Mouse (Mus musculus) limb, embryonic 14.5 days (tissue): ENCODE measurements around the gene Garnl3. TPM values are rescaled to one million over a fixed set of nuclear protein-coding genes. Genes with fewer than 3 reads are reported as not detected.

Source experiments
- ATAC-seq: fragments of 200-750 bp; cut with Nextera tagmentation; 2 replicates; pipeline ENCODE4 v1.8.0; 2017; ENCODE audit warnings: low read depth, moderate number of reproducible peaks, moderate TSS enrichment; ENCODE audit not compliant: low FRiP score
- DNase-seq: peaks from one replicate; pipeline ENCODE4 v3.0.0-alpha.2; 2015; ENCODE audit warnings: low spot score
- H3K27ac ChIP-seq: fragments of 300-500 bp; sonication (generic); replicated peaks from 2 replicates; pipeline ENCODE4 v1.5.1; 2014; ENCODE audit warnings: low read depth, mild to moderate bottlenecking, low read length, moderate library complexity, mixed read lengths
- H3K27me3 ChIP-seq: fragments of 300-500 bp; sonication (generic); 2 replicates; pipeline ENCODE4 v1.6.1; 2014; ENCODE audit warnings: low read length, mixed read lengths; ENCODE audit not compliant: control insufficient read depth, insufficient read depth
- H3K36me3 ChIP-seq: fragments of 300-500 bp; sonication (generic); 2 replicates; pipeline ENCODE4 v1.6.1; 2014; ENCODE audit warnings: mild to moderate bottlenecking, low read length, moderate library complexity, mixed read lengths; ENCODE audit not compliant: control insufficient read depth, insufficient read depth
- H3K4me1 ChIP-seq: fragments of 300-500 bp; sonication (generic); 2 replicates; pipeline ENCODE4 v1.6.1; 2014; ENCODE audit warnings: antibody characterized with exemption, low read length, mixed read lengths; ENCODE audit not compliant: control insufficient read depth, insufficient read depth
- H3K4me2 ChIP-seq: fragments of 300-500 bp; sonication (generic); replicated peaks from 2 replicates; pipeline ENCODE4 v1.6.1; 2014; ENCODE audit warnings: low read depth, mild to moderate bottlenecking, low read length, moderate library complexity; ENCODE audit not compliant: severe bottlenecking
- H3K4me3 ChIP-seq: fragments of 300-500 bp; sonication (generic); replicated peaks from 2 replicates; pipeline ENCODE4 v1.5.1; 2014; ENCODE audit warnings: low read length
- H3K9ac ChIP-seq: fragments of 300-500 bp; sonication (generic); 2 replicates; pipeline ENCODE4 v1.6.1; 2014; ENCODE audit warnings: mild to moderate bottlenecking, low read depth, low read length, moderate library complexity; ENCODE audit not compliant: severe bottlenecking
- H3K9me3 ChIP-seq: fragments of 300-500 bp; sonication (generic); 2 replicates; pipeline ENCODE4 v1.6.1; 2016; ENCODE audit warnings: low read length; ENCODE audit not compliant: control insufficient read depth
- POLR2A ChIP-seq: fragments of 200-500 bp; IDR thresholded peaks from 2 replicates; pipeline ENCODE4 v1.8.0; 2012; ENCODE audit warnings: inconsistent platforms, mild to moderate bottlenecking, moderate library complexity, borderline replicate concordance; ENCODE audit not compliant: insufficient read depth, insufficient read length; ENCODE audit errors: extremely low read depth
- whole genome bisulfite sequencing: fragments of 180-500 bp; shearing (Covaris S2); extraction: QIAGEN DNeasy Blood & Tissue Kit; methylation state at CpG from one replicate; pipeline ENCODE4 v1.1.7; 2014; 5-methylcytosine and 5-hydroxymethylcytosine counted together
- polyA plus RNA-seq, 2 experiments: library from polyadenylated mRNA; depleted of rRNA in 1 of 2; stranded (reverse) in 1 of 2; unstranded in 1 of 2; fragments of >200 nt; fragmentation: Nextera tagmentation in 1 of 2; extraction: Ambion mirVana in 1 of 2; gene quantifications; 2 replicates each; pipeline versions ENCODE4 v1.2.1 to v1.2.3; 2012 to 2014

Garnl3 gene
- polyA plus RNA-seq, 2 experiments = 9.6 to 10.1 TPM

DNA sequence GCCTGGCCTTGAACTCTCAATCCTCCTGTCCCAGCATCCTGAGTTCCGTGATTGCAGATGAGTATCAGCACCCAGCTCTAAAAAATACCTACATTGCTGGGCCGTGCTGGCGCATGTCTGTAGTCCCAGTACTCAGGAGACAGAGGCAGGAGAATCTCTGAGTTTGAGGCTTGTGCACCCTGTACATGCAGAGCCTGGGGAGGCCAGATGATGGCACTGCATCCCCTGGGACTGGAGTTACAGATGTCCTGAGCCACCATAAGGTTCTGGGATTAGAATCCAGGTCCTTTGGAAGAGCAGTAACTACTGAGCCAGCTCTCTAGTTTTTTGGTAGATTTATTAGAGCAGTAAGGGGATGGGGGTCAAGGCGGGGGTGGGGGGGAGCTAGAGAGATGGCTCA lies 191.0 kb downstream of the Garnl3 start:
- DNase-seq = no peak
- Histone ChIP-seq H3K27me3 (no peaks in the 10 kb centered on the region), H3K4me1 (no peaks in the 10 kb centered on the region), H3K36me3 (peaks cover 69% of the 10 kb centered on the region), H3K4me2 (no peak overlapping the region), H3K9me3 (no peaks in the 10 kb centered on the region), H3K9ac (no peak overlapping the region), H3K4me3 (no peak overlapping the region), H3K27ac (no peak overlapping the region)
- WGBS = 93% methylated on average over 4 of the region's 4 CpGs
- no peak for ATAC-seq
- TF ChIP-seq POLR2A = no peak

DNA sequence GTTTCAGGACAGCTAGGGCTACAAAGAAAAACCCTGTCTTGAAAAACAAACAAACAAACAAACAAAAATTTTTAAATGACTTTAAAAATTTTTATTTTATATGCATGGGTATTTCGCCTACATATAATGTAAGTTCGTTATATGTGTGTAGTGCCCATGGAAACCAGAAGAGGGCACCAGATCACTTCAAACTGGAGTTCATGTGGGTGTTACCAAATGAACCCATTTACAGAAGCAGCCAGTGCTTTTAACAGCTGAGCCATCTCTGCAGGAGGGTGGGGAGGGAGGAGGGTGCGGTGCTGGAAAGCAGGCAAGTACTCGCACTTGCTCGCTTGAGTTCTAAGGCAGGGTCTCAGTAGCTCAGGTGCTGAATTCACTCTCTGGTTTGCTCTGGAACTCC lies 192.0 kb downstream of the Garnl3 start:
- DNase-seq = peak; percentile 38
- H3K36me3 ChIP-seq = peaks cover 69% of the 10 kb centered on the region
- no peak overlapping the region for H3K27ac ChIP-seq
- H3K9me3 ChIP-seq = no peaks in the 10 kb centered on the region
- WGBS = 68% methylated on average over 5 of the region's 5 CpGs
- no peaks in the 10 kb centered on the region for H3K4me1 ChIP-seq
- no peak overlapping the region for H3K9ac ChIP-seq
- H3K4me2 ChIP-seq = no peak overlapping the region
- H3K4me3 ChIP-seq = no peak overlapping the region
- TF ChIP-seq POLR2A = no peak
- no peaks in the 10 kb centered on the region for H3K27me3 ChIP-seq
- ATAC-seq = no peak

- DNase-seq (no peak), ATAC-seq (no peak)
- TF ChIP-seq POLR2A = no peak
- Histone ChIP-seq H3K27ac (no peak overlapping the region), H3K36me3 (peaks cover 66% of the 10 kb centered on the region), H3K4me3 (no peak overlapping the region), H3K9ac (no peak overlapping the region), H3K9me3 (no peaks in the 10 kb centered on the region), H3K4me2 (no peak overlapping the region), H3K4me1 (no peaks in the 10 kb centered on the region), H3K27me3 (no peaks in the 10 kb centered on the region)
- WGBS = 84% methylated on average over 5 of the region's 5 CpGs
Observed at GRCm38 (mm10) chr2:32938741-32939140, 192.7 kb downstream of the Garnl3 start.

Other genes starting within 250 kb of the Garnl3 start
- 1,366 and 1,484 TPM in 2 replicates for gene Rpl12, start 170.1 kb downstream of the Garnl3 start, polyA plus RNA-seq (2012; rRNA removed)
- gene Rpl12, start 170.1 kb downstream of the Garnl3 start, polyA plus RNA-seq (2014; fragmentation: Nextera tagmentation; extraction: Ambion mirVana) = 237 and 247 TPM in 2 replicates
- gene Lrsam1, start 170.0 kb downstream of the Garnl3 start, polyA plus RNA-seq (2012; rRNA removed) = 18.0 and 20.3 TPM in 2 replicates
- 9.4 and 11.5 TPM in 2 replicates for gene Lrsam1, start 170.0 kb downstream of the Garnl3 start, polyA plus RNA-seq (2014; fragmentation: Nextera tagmentation; extraction: Ambion mirVana)
- 26.0 and 40.6 TPM in 2 replicates for gene Slc2a8, start 149.6 kb downstream of the Garnl3 start, polyA plus RNA-seq (2012; rRNA removed)
- 16.8 and 20.4 TPM in 2 replicates for gene Slc2a8, start 149.6 kb downstream of the Garnl3 start, polyA plus RNA-seq (2014; fragmentation: Nextera tagmentation; extraction: Ambion mirVana)
- gene Angptl2, start 84.4 kb upstream of the Garnl3 start, polyA plus RNA-seq (2012; rRNA removed) = 104 and 123 TPM in 2 replicates
- gene Angptl2, start 84.4 kb upstream of the Garnl3 start, polyA plus RNA-seq (2014; fragmentation: Nextera tagmentation; extraction: Ambion mirVana) = 67.2 and 70.3 TPM in 2 replicates
- 5.4 and 6.4 TPM in 2 replicates for gene Ralgps1, start 239.8 kb upstream of the Garnl3 start, polyA plus RNA-seq (2012; rRNA removed)
- gene Ralgps1, start 239.8 kb upstream of the Garnl3 start, polyA plus RNA-seq (2014; fragmentation: Nextera tagmentation; extraction: Ambion mirVana) = 3.5 and 4.7 TPM in 2 replicates